Mouse (Mus musculus) CD4-positive, CD25-positive, alpha-beta regulatory T cell, adult 2 months (primary cell): ENCODE data around the gene Pold1.

Experiments used
- DNase-seq: peaks from one replicate; pipeline ENCODE4 v3.0.0-alpha.2; 2012; ENCODE audit warnings: low read depth, low spot score

Gene Pold1

DNA sequence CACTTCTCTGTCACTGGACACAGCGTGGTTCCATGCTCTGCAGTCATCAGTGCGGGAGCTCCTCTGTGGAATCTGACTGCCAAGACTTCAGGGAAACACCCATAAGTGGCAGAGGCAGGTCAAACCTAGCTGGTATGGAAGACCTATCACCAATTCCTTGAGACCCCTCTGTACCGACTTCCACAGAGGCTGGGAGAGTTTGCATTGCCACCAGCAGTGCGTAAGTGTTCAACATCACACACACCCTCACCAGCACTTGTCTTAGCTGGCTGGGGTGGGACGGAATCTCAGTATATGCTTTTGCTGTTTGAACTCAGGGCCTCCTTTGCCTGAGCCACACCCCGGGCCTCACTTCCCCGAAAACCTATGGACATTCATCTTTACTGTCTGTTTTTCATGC is 60.7 kb downstream of the Pold1 start:
- DNase-seq: no peak

DNA sequence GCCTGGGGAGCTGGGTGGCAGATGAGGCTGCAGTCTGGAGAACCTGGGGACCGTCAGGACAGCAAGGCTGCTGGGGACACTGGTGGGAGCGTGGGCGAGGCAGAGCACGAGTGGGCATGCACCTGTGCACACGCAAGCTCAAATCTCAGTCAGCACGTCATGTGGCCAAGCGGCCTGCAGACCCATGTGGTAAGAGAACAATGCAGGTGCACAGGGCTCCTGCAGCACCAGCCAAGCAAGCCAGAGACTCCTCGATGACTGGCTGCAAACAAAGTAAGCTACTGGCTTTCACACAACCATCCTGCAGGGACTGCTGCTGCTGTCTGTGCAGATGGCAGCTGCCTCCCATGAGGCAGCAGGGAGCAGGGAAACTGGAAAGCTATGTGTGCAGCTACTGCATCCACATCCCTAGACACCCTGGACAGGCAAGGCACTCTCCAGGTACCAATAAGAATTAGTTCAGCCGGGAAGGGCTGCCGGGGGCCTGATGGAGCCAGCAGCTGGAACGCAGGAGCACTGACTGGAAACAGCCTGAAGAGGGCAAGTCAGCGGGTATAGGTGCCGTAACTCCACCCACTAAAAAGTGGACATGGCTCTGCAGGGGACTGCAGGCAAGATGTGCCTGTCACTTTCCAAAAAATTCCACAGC is 61.6 kb downstream of the Pold1 start:
- no peak for DNase-seq

DNA sequence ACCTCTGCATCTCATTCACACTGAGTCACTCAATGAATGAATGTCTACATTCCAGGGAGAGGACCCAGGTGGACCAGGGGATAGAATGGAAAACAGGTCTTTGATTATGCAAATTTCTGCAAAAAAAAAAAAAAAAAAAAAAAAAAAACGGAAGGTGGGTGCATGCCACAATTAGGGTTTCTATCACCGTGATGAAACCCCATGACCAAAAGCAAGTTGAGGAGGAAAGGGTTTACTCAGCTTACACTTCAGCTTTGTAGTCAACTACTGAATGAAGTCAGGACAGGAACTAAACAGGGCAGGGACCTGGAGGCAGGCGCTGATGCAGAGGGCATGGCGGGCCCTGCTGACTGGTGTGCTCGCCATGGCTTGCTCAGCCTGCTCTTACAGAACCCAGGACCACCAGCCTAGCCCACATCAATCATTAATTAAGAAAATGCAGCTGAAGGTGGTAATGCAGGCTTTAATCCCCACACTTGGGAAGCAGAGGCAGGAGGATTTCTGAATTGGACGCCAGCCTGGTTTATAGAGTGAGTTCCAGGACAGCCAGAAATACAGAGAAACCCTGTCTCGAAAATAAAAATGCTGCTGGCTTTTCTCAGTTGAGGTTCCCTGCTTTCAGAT is 63.0 kb downstream of the Pold1 start:
- no peak for DNase-seq

DNA sequence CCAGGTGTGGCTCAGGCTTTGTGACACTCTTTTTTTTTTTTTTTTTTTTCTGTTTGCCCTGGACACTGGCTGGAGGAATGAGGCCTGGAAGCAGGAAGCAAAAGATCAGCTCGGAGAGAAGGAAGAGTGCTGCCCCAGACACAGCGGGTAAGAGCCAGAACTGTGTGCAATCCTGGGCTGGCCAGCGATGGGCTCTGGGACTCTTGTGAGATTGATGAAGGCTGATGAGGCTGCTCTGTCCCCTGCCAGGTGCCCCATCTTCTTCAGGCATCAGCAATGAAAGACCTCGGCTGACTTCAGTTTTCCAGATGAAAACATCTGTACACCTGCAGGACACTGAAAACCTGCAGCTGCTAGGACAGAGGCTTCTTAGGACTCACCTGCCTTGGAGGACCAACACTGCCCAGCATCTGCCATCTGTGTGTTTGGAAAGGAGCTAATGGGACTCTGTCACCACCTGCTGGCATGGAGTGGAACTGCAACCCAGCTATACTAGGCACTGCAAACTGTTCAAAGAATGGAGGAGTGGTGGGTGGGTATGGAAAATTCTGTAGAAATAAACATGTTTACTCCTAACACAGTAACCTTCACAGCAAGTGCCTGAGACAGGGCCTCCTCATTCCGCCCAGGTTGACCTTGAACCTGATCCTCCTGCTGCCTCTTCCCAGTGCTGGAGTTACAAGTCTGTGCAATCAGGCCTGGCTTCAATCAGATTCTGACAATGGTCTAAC is 63.6 kb downstream of the Pold1 start:
- DNase-seq: peak; percentile 89

DNA sequence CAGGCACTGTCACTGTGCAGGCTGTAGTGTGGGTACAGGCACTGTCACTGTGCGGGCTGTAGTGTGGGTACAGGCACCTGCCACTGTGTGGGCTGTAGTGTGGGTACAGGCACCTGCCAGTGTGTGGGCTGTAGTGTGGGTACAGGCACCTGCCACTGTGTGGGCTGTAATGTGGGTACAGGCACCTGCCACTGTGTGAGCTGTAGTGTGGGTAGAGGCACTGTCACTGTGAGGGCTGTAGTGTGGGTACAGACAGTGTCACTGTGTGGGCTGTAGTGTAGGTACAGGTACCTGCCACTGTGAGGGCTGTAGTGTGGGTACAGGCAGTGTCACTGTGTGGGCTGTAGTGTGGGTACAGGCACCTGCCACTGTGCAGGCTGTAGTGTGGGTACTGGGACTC is 64.5 kb downstream of the Pold1 start:
- DNase-seq: no peak

DNA sequence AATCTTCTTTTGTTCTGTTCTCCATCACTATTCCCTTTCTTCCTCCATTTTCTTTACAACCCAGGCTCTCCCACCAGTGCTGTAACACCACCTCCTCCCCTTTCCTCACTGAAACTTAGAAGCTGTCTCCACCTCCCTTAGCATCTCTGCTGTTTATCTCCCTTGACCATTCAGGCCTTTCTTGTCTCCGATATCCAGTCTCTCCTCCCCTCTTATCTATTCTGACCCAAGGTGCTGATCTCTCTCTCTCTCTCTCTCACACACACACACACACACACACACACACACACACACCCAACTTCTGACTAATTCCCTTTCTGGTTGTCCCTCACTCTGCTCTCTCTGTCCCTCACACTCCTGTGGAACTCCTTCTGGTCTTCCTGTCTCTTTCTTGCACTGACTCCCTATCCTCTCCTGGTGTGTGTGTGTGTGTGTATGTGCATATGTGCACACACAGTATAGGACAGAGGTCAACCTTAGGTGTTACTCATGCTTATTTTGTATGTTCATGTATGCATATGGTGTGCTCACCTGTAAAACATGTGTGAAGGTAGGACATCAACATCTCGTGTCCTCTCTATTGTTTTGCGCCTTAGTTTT is 65.7 kb downstream of the Pold1 start:
- DNase-seq: no peak
